Mouse (Mus musculus) heart, embryonic 12.5 days (tissue): ENCODE data around the gene Tnip3. TPM values are rescaled to one million over a fixed set of nuclear protein-coding genes. Genes with fewer than 3 reads are reported as not detected.
A peak's percentile ranks its signal among the peaks of the same experiment; 100 is the strongest.

Experiments used
- ATAC-seq: fragments of 200-750 bp; cut with Nextera tagmentation; 2 replicates; pipeline ENCODE4 v1.8.0; 2017; ENCODE audit warnings: moderate TSS enrichment, moderate library complexity; ENCODE audit not compliant: insufficient number of reproducible peaks, low FRiP score
- H3K27ac ChIP-seq: fragments of 300-500 bp; sonication (generic); 2 replicates; pipeline ENCODE4 v1.5.1; 2016; ENCODE audit warnings: mild to moderate bottlenecking, moderate library complexity; ENCODE audit not compliant: poor library complexity, severe bottlenecking
- H3K27me3 ChIP-seq: fragments of 300-500 bp; sonication (generic); replicated peaks from 2 replicates; pipeline ENCODE4 v1.6.1; 2016; ENCODE audit warnings: mild to moderate bottlenecking, moderate library complexity
- H3K36me3 ChIP-seq: fragments of 300-500 bp; sonication (generic); 2 replicates; pipeline ENCODE4 v1.6.1; 2016; ENCODE audit warnings: mild to moderate bottlenecking, moderate library complexity
- H3K4me1 ChIP-seq: fragments of 300-500 bp; sonication (generic); replicated peaks from 2 replicates; pipeline ENCODE4 v1.6.1; 2016; ENCODE audit warnings: mild to moderate bottlenecking
- H3K4me2 ChIP-seq: fragments of 300-500 bp; sonication (generic); 2 replicates; pipeline ENCODE4 v1.6.1; 2016; ENCODE audit warnings: mild to moderate bottlenecking, moderate library complexity
- H3K4me3 ChIP-seq: fragments of 300-500 bp; sonication (generic); 2 replicates; pipeline ENCODE4 v1.5.1; 2016; ENCODE audit warnings: mild to moderate bottlenecking
- H3K9ac ChIP-seq: fragments of 300-500 bp; sonication (generic); 2 replicates; pipeline ENCODE4 v1.6.1; 2016; ENCODE audit warnings: mild to moderate bottlenecking, moderate library complexity
- H3K9me3 ChIP-seq: fragments of 300-500 bp; sonication (generic); replicated peaks from 2 replicates; pipeline ENCODE4 v1.6.1; 2016; ENCODE audit warnings: mild to moderate bottlenecking, moderate library complexity
- WGBS: fragments of 180-500 bp; shearing (Covaris S2); methylation state at CpG from one replicate; pipeline ENCODE4 v1.1.7; 2016; 5-methylcytosine and 5-hydroxymethylcytosine counted together
- polyA plus RNA-seq: library from polyadenylated mRNA; unstranded; fragments of >200 nt; fragmentation: Nextera tagmentation; extraction: Ambion mirVana; gene quantifications from 2 replicates; pipeline ENCODE4 v1.2.1, GENCODE M21; 2016

Gene Tnip3
- polyA plus RNA-seq, 1 experiment from 2014 or later, result 0.20 TPM

GRCm38 (mm10) chr6:65538921-65539320 is 13.8 kb downstream of the Tnip3 start:
- Histone ChIP-seq H3K27me3 (no peaks in the 10 kb centered on the region), H3K4me3 (no peak overlapping the region), H3K4me1 (peaks cover 7% of the 10 kb centered on the region), H3K36me3 (no peaks in the 10 kb centered on the region), H3K27ac (no peak overlapping the region), H3K4me2 (no peak overlapping the region), H3K9ac (no peak overlapping the region), H3K9me3 (no peaks in the 10 kb centered on the region)
- no peak for ATAC-seq
- WGBS, result 72% methylated on average over 3 of the region's 3 CpGs

- peaks cover 7% of the 10 kb centered on the region for H3K4me1 ChIP-seq
- no peaks in the 10 kb centered on the region for H3K27me3 ChIP-seq
- H3K27ac ChIP-seq, result no peak overlapping the region
- no peak overlapping the region for H3K9ac ChIP-seq
- H3K4me3 ChIP-seq, result no peak overlapping the region
- ATAC-seq, result no peak
- no peaks in the 10 kb centered on the region for H3K36me3 ChIP-seq
- H3K9me3 ChIP-seq, result no peaks in the 10 kb centered on the region
- no peak overlapping the region for H3K4me2 ChIP-seq
- 75% methylated on average over 2 of the region's 2 CpGs for WGBS
These were observed 15.0 kb downstream of the Tnip3 start for GRCm38 (mm10) chr6:65540138-65540537.

- WGBS, result 40% methylated on average over 3 of the region's 3 CpGs
- Histone ChIP-seq H3K9ac (no peak overlapping the region), H3K27ac (no peak overlapping the region), H3K4me1 (peaks cover 7% of the 10 kb centered on the region), H3K36me3 (no peaks in the 10 kb centered on the region), H3K27me3 (no peaks in the 10 kb centered on the region), H3K4me2 (no peak overlapping the region), H3K4me3 (no peak overlapping the region), H3K9me3 (no peaks in the 10 kb centered on the region)
- no peak for ATAC-seq
These were observed 16.0 kb downstream of the Tnip3 start for GRCm38 (mm10) chr6:65541094-65541493.

- Histone ChIP-seq H3K27ac (no peak overlapping the region), H3K9ac (no peak overlapping the region), H3K4me1 (peaks cover 7% of the 10 kb centered on the region), H3K36me3 (no peaks in the 10 kb centered on the region), H3K27me3 (no peaks in the 10 kb centered on the region), H3K4me2 (no peak overlapping the region), H3K9me3 (no peaks in the 10 kb centered on the region), H3K4me3 (no peak overlapping the region)
- WGBS, result 47% methylated on average over 3 of the region's 3 CpGs
- ATAC-seq, result no peak
These were observed 17.3 kb downstream of the Tnip3 start for GRCm38 (mm10) chr6:65542391-65542790.

GRCm38 (mm10) chr6:65542913-65543312 is 17.8 kb downstream of the Tnip3 start:
- Histone ChIP-seq H3K27me3 (no peaks in the 10 kb centered on the region), H3K27ac (no peak overlapping the region), H3K4me1 (peaks cover 6% of the 10 kb centered on the region), H3K4me2 (no peak overlapping the region), H3K36me3 (no peaks in the 10 kb centered on the region), H3K9ac (no peak overlapping the region), H3K9me3 (no peaks in the 10 kb centered on the region), H3K4me3 (no peak overlapping the region)
- WGBS, result 70% methylated on average over 1 of the region's 1 CpGs
- ATAC-seq, result no peak

GRCm38 (mm10) chr6:65563887-65564656 is 39.0 kb downstream of the Tnip3 start:
- no peak overlapping the region for H3K4me3 ChIP-seq
- no peak for ATAC-seq
- H3K36me3 ChIP-seq, result no peaks in the 10 kb centered on the region
- H3K4me2 ChIP-seq, result no peak overlapping the region
- H3K27ac ChIP-seq, result no peak overlapping the region
- H3K27me3 ChIP-seq, result no peaks in the 10 kb centered on the region
- no peaks in the 10 kb centered on the region for H3K9me3 ChIP-seq
- H3K9ac ChIP-seq, result no peak overlapping the region
- WGBS, result 59% methylated on average over 3 of the region's 3 CpGs
- H3K4me1 ChIP-seq, result no peaks in the 10 kb centered on the region

- Histone ChIP-seq H3K4me1 (no peaks in the 10 kb centered on the region), H3K27ac (no peak overlapping the region), H3K4me2 (no peak overlapping the region), H3K9me3 (no peaks in the 10 kb centered on the region), H3K9ac (no peak overlapping the region), H3K27me3 (no peaks in the 10 kb centered on the region), H3K36me3 (no peaks in the 10 kb centered on the region), H3K4me3 (no peak overlapping the region)
- ATAC-seq, result no peak
- WGBS, result 54% methylated on average over 2 of the region's 2 CpGs
These were observed 39.5 kb downstream of the Tnip3 start for GRCm38 (mm10) chr6:65564657-65565039.

GRCm38 (mm10) chr6:65569741-65570140 is 44.6 kb downstream of the Tnip3 start:
- no peak overlapping the region for H3K4me3 ChIP-seq
- H3K9me3 ChIP-seq, result no peaks in the 10 kb centered on the region
- ATAC-seq, result no peak
- no peak overlapping the region for H3K4me2 ChIP-seq
- no peak overlapping the region for H3K27ac ChIP-seq
- H3K36me3 ChIP-seq, result no peaks in the 10 kb centered on the region
- H3K4me1 ChIP-seq, result peaks cover 5% of the 10 kb centered on the region; the same call in 1 of the 2 replicates
- WGBS, result 27% methylated on average over 8 of the region's 8 CpGs
- no peaks in the 10 kb centered on the region for H3K27me3 ChIP-seq
- H3K9ac ChIP-seq, result no peak overlapping the region

- Histone ChIP-seq H3K9ac (no peak overlapping the region), H3K4me3 (no peak overlapping the region), H3K4me1 (peaks cover 15% of the 10 kb centered on the region), H3K4me2 (no peak overlapping the region), H3K36me3 (no peaks in the 10 kb centered on the region), H3K27me3 (no peaks in the 10 kb centered on the region), H3K9me3 (no peaks in the 10 kb centered on the region), H3K27ac (peak overlapping the region; percentile 81)
- 40% methylated on average over 8 of the region's 8 CpGs for WGBS
- ATAC-seq, result no peak
These were observed 53.2 kb downstream of the Tnip3 start for GRCm38 (mm10) chr6:65578151-65578973.

GRCm38 (mm10) chr6:65583029-65583428 is 57.9 kb downstream of the Tnip3 start:
- Histone ChIP-seq H3K4me1 (peaks cover 26% of the 10 kb centered on the region), H3K27ac (no peak overlapping the region), H3K36me3 (no peaks in the 10 kb centered on the region), H3K4me3 (no peak overlapping the region), H3K27me3 (no peaks in the 10 kb centered on the region), H3K9me3 (no peaks in the 10 kb centered on the region), H3K9ac (no peak overlapping the region), H3K4me2 (no peak overlapping the region)
- WGBS, result 63% methylated on average over 4 of the region's 4 CpGs
- ATAC-seq, result no peak

GRCm38 (mm10) chr6:65584870-65585332 is 59.8 kb downstream of the Tnip3 start:
- peak overlapping the region; percentile 31 for H3K4me2 ChIP-seq
- peak overlapping the region; percentile 87 for H3K27ac ChIP-seq
- WGBS, result 12% methylated on average over 4 of the region's 4 CpGs
- ATAC-seq, result peak; percentile 73; the same call in 1 of the 2 replicates
- H3K9me3 ChIP-seq, result no peaks in the 10 kb centered on the region
- no peak overlapping the region for H3K9ac ChIP-seq
- peaks cover 18% of the 10 kb centered on the region for H3K4me1 ChIP-seq
- no peaks in the 10 kb centered on the region for H3K27me3 ChIP-seq
- H3K4me3 ChIP-seq, result no peak overlapping the region
- no peaks in the 10 kb centered on the region for H3K36me3 ChIP-seq
